Mouse (Mus musculus): ENCODE results near the gene Cmpk2. TPM values are rescaled to one million over a fixed set of nuclear protein-coding genes. Genes with fewer than 3 reads are reported as not detected.

The Cmpk2 gene
- total and polyA plus RNA-seq, 2 experiments: 4.8 to 7.0 TPM

DNA sequence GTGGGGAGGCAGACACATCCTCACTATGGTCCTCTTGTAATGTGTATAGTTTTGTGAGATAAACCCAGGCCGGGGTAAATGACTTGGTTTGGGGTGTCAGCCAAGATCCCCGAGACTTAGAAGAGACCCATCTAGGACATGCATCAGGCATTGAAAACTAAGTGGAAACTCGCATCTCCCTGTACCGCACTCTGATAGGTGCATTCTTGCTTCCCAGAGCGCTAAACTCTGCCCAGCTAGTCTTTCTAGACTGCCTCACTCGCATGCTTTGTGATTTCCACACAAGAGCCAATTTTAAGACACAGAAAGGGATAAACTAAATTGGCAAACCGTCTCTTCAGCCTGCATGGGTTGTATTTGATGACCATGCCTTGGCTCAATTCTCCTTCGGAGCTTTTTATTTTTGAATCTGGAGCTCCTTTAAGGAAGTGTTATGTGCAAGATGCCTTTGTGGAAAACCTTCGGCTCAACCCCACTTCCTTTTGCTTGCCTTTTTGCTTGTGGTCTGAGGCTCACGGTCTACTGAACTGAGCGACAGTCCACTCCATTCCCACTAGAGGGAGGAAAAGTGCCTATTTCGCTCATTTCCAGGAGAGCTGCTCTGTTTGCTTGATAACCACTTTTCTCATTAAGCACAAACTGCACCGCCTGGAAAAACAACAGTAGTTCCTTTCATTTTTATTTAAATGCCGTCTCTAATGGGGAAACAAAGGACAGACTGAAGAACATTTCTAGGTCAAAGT lies 19.0 kb downstream of the Cmpk2 start:
- H3K4me1 ChIP-seq (ENCODE audit: control insufficient read depth, insufficient read depth, low read length): no peaks in the 10 kb centered on the region
- TF ChIP-seq CTCF (IDR thresholded peaks at IDR 0.05; ENCODE audit: low read depth, low read length) (peak; percentile 12; the same call in 1 of the 2 replicates), POLR2A (IDR thresholded peaks at IDR 0.05; ENCODE audit: extremely low read depth, insufficient read depth, low read length) (no peak)
- no peak overlapping the region for H3K9ac ChIP-seq (ENCODE audit: low read depth, low read length)
- H3K79me2 ChIP-seq (ENCODE audit: control insufficient read depth, insufficient read depth, low read length): no peaks in the 10 kb centered on the region
- no peak overlapping the region for H3K4me3 ChIP-seq (ENCODE audit: insufficient read depth, low read depth, low read length)
- no peak for DNase-seq (ENCODE audit: extremely low read depth, low read depth, low spot score)
- no peaks in the 10 kb centered on the region for H3K36me3 ChIP-seq (ENCODE audit: control insufficient read depth, insufficient read depth, low read length)
- H3K27ac ChIP-seq (replicated peaks; ENCODE audit: insufficient read depth, low read depth, low read length): no peak overlapping the region
- WGBS: 58% methylated on average over 14 of the region's 14 CpGs
- no peaks in the 10 kb centered on the region for H3K27me3 ChIP-seq (ENCODE audit: control insufficient read depth, insufficient read depth, low read length)

DNA sequence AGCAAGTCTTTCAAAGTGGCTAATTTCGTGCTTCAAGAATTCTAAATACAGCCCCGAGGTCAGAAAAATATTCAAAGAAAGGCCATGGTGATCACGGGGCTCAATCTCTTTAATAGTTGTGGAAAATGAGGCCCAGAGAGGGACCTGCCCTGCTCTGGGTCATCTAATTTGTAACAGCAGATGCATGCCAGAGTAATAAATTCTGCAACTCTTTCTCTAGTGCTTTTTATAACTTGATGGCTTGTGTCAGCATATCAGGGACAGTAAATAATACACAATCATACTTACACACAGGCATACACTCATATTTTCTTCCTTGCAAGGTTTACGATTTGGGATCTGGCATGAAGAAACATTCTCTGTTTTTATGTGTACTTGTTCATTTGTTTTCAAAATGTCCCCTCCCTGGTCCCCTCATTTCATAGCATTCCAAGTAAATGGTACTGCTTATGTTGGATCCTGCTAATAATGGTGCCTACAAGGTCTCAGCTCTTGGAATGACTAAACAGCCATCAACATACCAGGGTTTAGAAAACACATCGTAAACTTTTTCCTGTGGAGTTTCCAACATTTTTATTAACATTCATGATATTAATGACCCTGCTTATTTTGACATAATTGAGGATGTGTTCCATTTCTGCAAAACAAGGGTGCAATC lies 19.7 kb downstream of the Cmpk2 start:
- Histone ChIP-seq H3K27ac (replicated peaks; ENCODE audit: insufficient read depth, low read depth, low read length) (no peak overlapping the region), H3K4me3 (ENCODE audit: insufficient read depth, low read depth, low read length) (no peak overlapping the region), H3K27me3 (ENCODE audit: control insufficient read depth, insufficient read depth, low read length) (no peaks in the 10 kb centered on the region), H3K36me3 (ENCODE audit: control insufficient read depth, insufficient read depth, low read length) (no peaks in the 10 kb centered on the region), H3K9ac (ENCODE audit: low read depth, low read length) (no peak overlapping the region), H3K79me2 (ENCODE audit: control insufficient read depth, insufficient read depth, low read length) (no peaks in the 10 kb centered on the region), H3K4me1 (ENCODE audit: control insufficient read depth, insufficient read depth, low read length) (no peaks in the 10 kb centered on the region)
- TF ChIP-seq CTCF (IDR thresholded peaks at IDR 0.05; ENCODE audit: low read depth, low read length): no peak
- no peak for TF ChIP-seq POLR2A (IDR thresholded peaks at IDR 0.05; ENCODE audit: extremely low read depth, insufficient read depth, low read length)
- WGBS: 80% methylated on average over 5 of the region's 5 CpGs
- no peak for DNase-seq (ENCODE audit: extremely low read depth, low read depth, low spot score)

DNA sequence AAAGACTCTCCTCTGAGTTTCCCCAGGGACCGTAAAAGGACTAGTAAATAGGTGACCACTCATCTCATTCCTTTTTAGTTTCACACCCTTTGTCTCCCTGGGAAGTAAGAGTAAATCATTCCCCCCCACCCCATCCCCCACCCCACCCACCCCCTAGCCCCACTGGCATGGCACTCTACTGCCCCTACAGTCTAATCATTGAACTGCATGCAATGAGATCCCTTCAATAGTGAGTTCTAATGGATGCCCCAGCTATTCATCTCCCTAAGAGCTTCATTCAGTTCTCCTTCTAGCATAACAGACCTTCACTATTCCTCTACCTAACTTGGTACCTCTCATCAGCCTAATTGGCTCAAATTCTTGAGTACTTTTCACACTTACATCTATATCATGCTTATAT lies 20.9 kb downstream of the Cmpk2 start:
- WGBS: 73% methylated on average over 1 of the region's 1 CpGs
- H3K4me3 ChIP-seq (ENCODE audit: insufficient read depth, low read depth, low read length): no peak overlapping the region
- H3K79me2 ChIP-seq (ENCODE audit: control insufficient read depth, insufficient read depth, low read length): no peaks in the 10 kb centered on the region
- TF ChIP-seq POLR2A (IDR thresholded peaks at IDR 0.05; ENCODE audit: extremely low read depth, insufficient read depth, low read length) (no peak), CTCF (IDR thresholded peaks at IDR 0.05; ENCODE audit: low read depth, low read length) (no peak)
- H3K27ac ChIP-seq (replicated peaks; ENCODE audit: insufficient read depth, low read depth, low read length): no peak overlapping the region
- H3K27me3 ChIP-seq (ENCODE audit: control insufficient read depth, insufficient read depth, low read length): no peaks in the 10 kb centered on the region
- no peaks in the 10 kb centered on the region for H3K36me3 ChIP-seq (ENCODE audit: control insufficient read depth, insufficient read depth, low read length)
- H3K4me1 ChIP-seq (ENCODE audit: control insufficient read depth, insufficient read depth, low read length): no peaks in the 10 kb centered on the region
- no peak overlapping the region for H3K9ac ChIP-seq (ENCODE audit: low read depth, low read length)
- DNase-seq (ENCODE audit: extremely low read depth, low read depth, low spot score): no peak

DNA sequence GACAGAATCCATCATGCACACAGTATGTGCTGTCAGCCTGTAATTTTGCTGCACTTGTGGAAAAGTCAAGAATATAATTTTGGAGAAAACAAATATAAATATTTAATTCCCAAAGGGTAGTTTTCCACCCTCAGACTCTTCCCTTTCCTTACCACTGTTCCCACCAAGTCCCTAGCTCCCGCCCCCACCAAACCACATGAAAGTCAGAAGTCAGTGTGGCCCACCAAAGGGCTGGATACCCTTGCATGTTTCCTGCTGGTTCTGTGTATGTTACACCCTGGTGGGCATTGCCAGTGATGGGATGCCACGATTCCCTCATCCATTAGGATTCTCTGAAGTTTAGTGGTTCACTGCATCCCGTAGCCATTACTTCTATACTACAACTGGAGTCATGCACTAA lies 32.0 kb downstream of the Cmpk2 start:
- no peak for DNase-seq (ENCODE audit: extremely low read depth, low read depth, low spot score)
- Histone ChIP-seq H3K27ac (replicated peaks; ENCODE audit: insufficient read depth, low read depth, low read length) (no peak overlapping the region), H3K27me3 (ENCODE audit: control insufficient read depth, insufficient read depth, low read length) (no peaks in the 10 kb centered on the region), H3K36me3 (ENCODE audit: control insufficient read depth, insufficient read depth, low read length) (no peaks in the 10 kb centered on the region), H3K4me3 (ENCODE audit: insufficient read depth, low read depth, low read length) (no peak overlapping the region), H3K9ac (ENCODE audit: low read depth, low read length) (no peak overlapping the region), H3K4me1 (ENCODE audit: control insufficient read depth, insufficient read depth, low read length) (no peaks in the 10 kb centered on the region), H3K79me2 (ENCODE audit: control insufficient read depth, insufficient read depth, low read length) (no peaks in the 10 kb centered on the region)
- no peak for TF ChIP-seq POLR2A (IDR thresholded peaks at IDR 0.05; ENCODE audit: extremely low read depth, insufficient read depth, low read length)
- no peak for TF ChIP-seq CTCF (IDR thresholded peaks at IDR 0.05; ENCODE audit: low read depth, low read length)
- WGBS: 92% methylated on average over 3 of the region's 3 CpGs

DNA sequence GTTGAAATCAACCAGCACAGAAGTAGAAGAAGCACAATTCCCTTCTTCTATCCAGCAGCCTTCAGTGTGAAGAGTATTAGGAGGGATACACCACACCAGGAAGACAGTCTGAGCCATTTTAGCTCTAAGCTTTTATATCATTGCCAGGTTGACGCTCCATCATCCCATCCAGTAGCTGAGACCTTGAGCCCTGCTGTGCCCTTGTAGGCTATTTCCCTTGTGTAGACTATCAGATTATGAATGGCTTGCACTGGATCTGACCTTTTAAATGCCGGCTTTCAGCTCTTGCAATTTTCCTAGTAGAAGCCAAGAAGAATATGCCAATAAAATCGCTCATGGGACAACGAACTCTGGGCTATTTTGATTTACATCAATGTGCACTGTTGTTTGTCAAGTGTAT lies 42.0 kb downstream of the Cmpk2 start:
- H3K79me2 ChIP-seq (ENCODE audit: control insufficient read depth, insufficient read depth, low read length): no peaks in the 10 kb centered on the region
- H3K4me1 ChIP-seq (ENCODE audit: control insufficient read depth, insufficient read depth, low read length): no peaks in the 10 kb centered on the region
- DNase-seq (ENCODE audit: extremely low read depth, low read depth, low spot score): no peak
- no peaks in the 10 kb centered on the region for H3K36me3 ChIP-seq (ENCODE audit: control insufficient read depth, insufficient read depth, low read length)
- H3K4me3 ChIP-seq (ENCODE audit: insufficient read depth, low read depth, low read length): no peak overlapping the region
- H3K27me3 ChIP-seq (ENCODE audit: control insufficient read depth, insufficient read depth, low read length): no peaks in the 10 kb centered on the region
- 79% methylated on average over 4 of the region's 4 CpGs for WGBS
- H3K27ac ChIP-seq (replicated peaks; ENCODE audit: insufficient read depth, low read depth, low read length): no peak overlapping the region
- no peak overlapping the region for H3K9ac ChIP-seq (ENCODE audit: low read depth, low read length)
- no peak for TF ChIP-seq CTCF (IDR thresholded peaks at IDR 0.05; ENCODE audit: low read depth, low read length)
- no peak for TF ChIP-seq POLR2A (IDR thresholded peaks at IDR 0.05; ENCODE audit: extremely low read depth, insufficient read depth, low read length)

DNA sequence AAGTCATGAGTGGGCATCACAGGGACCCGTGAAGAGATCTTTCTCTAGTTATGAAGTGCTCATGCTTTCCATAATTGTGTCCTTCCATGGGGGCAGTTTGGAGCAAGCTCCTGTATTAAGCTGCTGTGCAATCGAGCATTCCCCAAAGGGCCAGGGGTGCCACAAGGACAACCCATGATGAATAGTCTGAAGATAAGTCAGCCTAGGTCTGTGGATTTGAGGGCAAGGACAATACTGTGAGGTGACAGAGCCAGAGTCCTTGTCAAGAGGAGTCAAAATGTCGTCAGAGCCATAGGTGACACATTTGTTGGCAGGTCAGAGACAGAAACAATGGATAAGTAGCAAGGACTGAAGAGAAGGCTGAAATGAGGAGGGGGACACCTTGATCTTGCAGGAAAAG lies 49.2 kb downstream of the Cmpk2 start:
- 66% methylated on average over 3 of the region's 3 CpGs for WGBS
- H3K36me3 ChIP-seq (ENCODE audit: control insufficient read depth, insufficient read depth, low read length): no peaks in the 10 kb centered on the region
- no peaks in the 10 kb centered on the region for H3K79me2 ChIP-seq (ENCODE audit: control insufficient read depth, insufficient read depth, low read length)

More for the DNA sequence above, 49.2 kb downstream of the Cmpk2 start:
- no peak overlapping the region for H3K9ac ChIP-seq (ENCODE audit: low read depth, low read length)
- no peaks in the 10 kb centered on the region for H3K27me3 ChIP-seq (ENCODE audit: control insufficient read depth, insufficient read depth, low read length)
- no peak overlapping the region for H3K27ac ChIP-seq (replicated peaks; ENCODE audit: insufficient read depth, low read depth, low read length)
- DNase-seq (ENCODE audit: extremely low read depth, low read depth, low spot score): no peak
- no peaks in the 10 kb centered on the region for H3K4me1 ChIP-seq (ENCODE audit: control insufficient read depth, insufficient read depth, low read length)
- H3K4me3 ChIP-seq (ENCODE audit: insufficient read depth, low read depth, low read length): no peak overlapping the region
- TF ChIP-seq POLR2A (IDR thresholded peaks at IDR 0.05; ENCODE audit: extremely low read depth, insufficient read depth, low read length): no peak
- TF ChIP-seq CTCF (IDR thresholded peaks at IDR 0.05; ENCODE audit: low read depth, low read length): no peak
